Mouse (Mus musculus) liver, postnatal 0 days (tissue): Measurements from ENCODE around the gene Gm14214.

Source experiments
- CTCF ChIP-seq: sonication (generic); IDR thresholded peaks from 2 replicates; pipeline ENCODE4 v1.5.1; 2016; ENCODE audit warnings: antibody characterized with exemption, low read depth
- EP300 ChIP-seq: IDR thresholded peaks from 2 replicates; pipeline ENCODE4 v1.6.1; 2016; ENCODE audit warnings: antibody characterized with exemption, low read depth, mild to moderate bottlenecking

GRCm38 (mm10) chr2:154771604-154772003 is 1.8 kb upstream of the Gm14214 start:
- no peak for TF ChIP-seq EP300
- TF ChIP-seq CTCF, result no peak
